Mouse (Mus musculus) embryonic facial prominence, embryonic 13.5 days (tissue): Measurements from ENCODE around the gene Sfxn1. TPM values are rescaled to one million over a fixed set of nuclear protein-coding genes. Genes with fewer than 3 reads are reported as not detected.
A peak's percentile ranks its signal among the peaks of the same experiment; 100 is the strongest.

Experiments
- ATAC-seq: fragments of 200-750 bp; cut with Nextera tagmentation; 2 replicates; pipeline ENCODE4 v1.8.0; 2017; ENCODE audit warnings: low read depth; ENCODE audit not compliant: insufficient number of reproducible peaks, insufficient read depth, low FRiP score, low TSS enrichment
- H3K27ac ChIP-seq: fragments of 300-500 bp; sonication (generic); 2 replicates; pipeline ENCODE4 v1.5.1; 2015; ENCODE audit warnings: moderate library complexity, mild to moderate bottlenecking, inconsistent platforms
- H3K27me3 ChIP-seq: fragments of 300-500 bp; sonication (generic); 2 replicates; pipeline ENCODE4 v1.6.1; 2015; ENCODE audit warnings: mild to moderate bottlenecking, inconsistent platforms
- H3K36me3 ChIP-seq: fragments of 300-500 bp; sonication (generic); 2 replicates; pipeline ENCODE4 v1.6.1; 2015; ENCODE audit warnings: mild to moderate bottlenecking, inconsistent platforms
- H3K4me1 ChIP-seq: fragments of 300-500 bp; sonication (generic); 2 replicates; pipeline ENCODE4 v1.6.1; 2015; ENCODE audit warnings: inconsistent platforms
- H3K4me2 ChIP-seq: fragments of 300-500 bp; sonication (generic); 2 replicates; pipeline ENCODE4 v1.6.1; 2015; ENCODE audit warnings: moderate library complexity, mild to moderate bottlenecking, inconsistent platforms
- H3K4me3 ChIP-seq: fragments of 300-500 bp; sonication (generic); 2 replicates; pipeline ENCODE4 v1.5.1; 2015; ENCODE audit warnings: mild to moderate bottlenecking, inconsistent platforms
- H3K9ac ChIP-seq: fragments of 300-500 bp; sonication (generic); 2 replicates; pipeline ENCODE4 v1.6.1; 2015; ENCODE audit warnings: mild to moderate bottlenecking, inconsistent platforms
- H3K9me3 ChIP-seq: fragments of 300-500 bp; sonication (generic); 2 replicates; pipeline ENCODE4 v1.6.1; 2016; ENCODE audit warnings: inconsistent platforms
- WGBS: fragments of 180-500 bp; shearing (Covaris S2); methylation state at CpG from one replicate; pipeline ENCODE4 v1.1.7; 2015; ENCODE audit warnings: mixed read lengths; 5-methylcytosine and 5-hydroxymethylcytosine counted together
- polyA plus RNA-seq: library from polyadenylated mRNA; unstranded; fragments of >200 nt; fragmentation: Nextera tagmentation; extraction: Ambion mirVana; gene quantifications from 2 replicates; pipeline ENCODE4 v1.2.1, GENCODE M21; 2015

Sfxn1 gene
- polyA plus RNA-seq, 1 experiment from 2014 or later = 61.6 TPM

DNA sequence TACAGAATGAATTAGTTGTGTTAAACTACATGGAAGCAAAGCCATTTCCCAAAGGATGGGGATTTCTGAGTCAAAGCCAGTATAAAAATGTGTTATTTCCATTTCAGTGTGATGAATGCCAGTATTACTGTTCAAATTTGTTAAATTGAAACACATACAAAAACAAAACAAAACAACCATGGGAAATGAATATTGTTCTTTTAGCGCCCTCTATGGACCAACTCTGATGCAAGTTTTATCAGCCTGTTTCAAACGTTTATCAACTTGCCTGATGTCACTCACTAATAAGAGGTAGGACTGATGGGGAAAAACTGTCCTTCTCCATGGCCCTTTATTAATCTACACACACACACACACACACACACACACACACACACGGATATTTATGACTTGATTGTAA is 8.4 kb upstream of the Sfxn1 start:
- H3K4me3 ChIP-seq = no peak overlapping the region
- H3K27ac ChIP-seq = no peak overlapping the region
- no peaks in the 10 kb centered on the region for H3K9me3 ChIP-seq
- 3% methylated on average over 3 of the region's 3 CpGs for WGBS
- H3K4me2 ChIP-seq = no peak overlapping the region
- no peak overlapping the region for H3K9ac ChIP-seq
- ATAC-seq = no peak
- no peaks in the 10 kb centered on the region for H3K4me1 ChIP-seq
- H3K27me3 ChIP-seq = peaks cover 7% of the 10 kb centered on the region; the same call in 1 of the 2 replicates
- no peaks in the 10 kb centered on the region for H3K36me3 ChIP-seq

DNA sequence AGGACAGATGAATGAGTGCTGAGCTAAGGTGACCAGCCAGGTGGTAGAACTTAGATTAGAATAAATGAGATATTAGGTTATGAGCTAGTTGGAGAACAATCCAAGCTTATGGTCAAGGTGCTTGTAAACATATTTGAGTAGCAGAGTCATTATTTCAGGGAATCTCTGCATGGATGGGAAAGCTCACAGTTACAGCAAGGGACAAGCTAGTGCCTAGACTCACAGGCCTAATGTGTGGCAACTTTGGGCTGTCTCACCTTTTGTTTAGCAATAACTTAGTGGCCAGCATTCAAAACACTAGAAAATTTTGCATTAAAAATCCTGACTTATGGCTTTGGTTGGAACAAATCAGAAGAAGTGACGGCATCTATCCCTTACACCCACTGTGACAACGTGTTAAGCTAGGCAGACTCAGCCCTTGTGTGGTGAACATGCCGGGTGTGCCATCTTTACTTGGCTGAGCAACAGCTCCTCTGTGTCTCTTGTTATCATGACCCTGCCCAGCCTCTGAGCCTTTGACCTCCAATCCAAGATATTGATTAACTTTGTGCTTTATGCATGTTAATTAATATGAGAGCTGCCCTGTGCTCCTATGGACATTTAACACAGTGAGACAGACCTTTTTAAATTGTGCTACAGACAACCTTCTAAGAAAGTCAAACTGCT is 5.5 kb upstream of the Sfxn1 start:
- Histone ChIP-seq H3K9ac (no peak overlapping the region), H3K9me3 (no peaks in the 10 kb centered on the region), H3K27me3 (no peaks in the 10 kb centered on the region), H3K36me3 (no peaks in the 10 kb centered on the region), H3K4me3 (no peak overlapping the region), H3K27ac (no peak overlapping the region), H3K4me2 (no peak overlapping the region), H3K4me1 (no peaks in the 10 kb centered on the region)
- ATAC-seq = no peak
- 84% methylated on average over 3 of the region's 3 CpGs for WGBS

DNA sequence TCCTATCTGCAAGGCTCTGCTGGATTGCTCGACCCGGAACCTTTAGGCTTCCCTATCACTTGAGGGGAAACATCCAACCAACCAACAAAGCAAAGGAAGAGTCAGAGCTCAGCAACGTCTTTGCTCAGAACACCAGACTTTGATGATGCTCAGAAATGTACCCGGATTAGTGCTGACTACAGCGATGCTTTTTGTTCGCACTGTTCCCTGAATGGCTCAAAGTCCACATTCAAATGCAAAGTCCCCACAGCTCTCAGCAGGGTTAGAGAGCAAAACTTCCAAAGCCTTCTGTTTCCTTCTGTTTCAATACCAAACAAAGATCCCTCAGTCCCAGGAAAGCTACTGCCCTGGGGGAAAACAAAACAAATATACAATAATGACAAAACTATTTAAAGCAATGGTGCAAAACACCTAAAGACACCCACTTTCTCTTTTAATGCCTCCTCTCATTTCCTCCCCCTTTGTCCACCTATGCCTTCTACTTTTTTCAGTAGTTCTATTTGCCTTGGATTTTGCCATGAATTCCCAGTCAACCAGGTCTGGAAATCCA is 4.0 kb upstream of the Sfxn1 start:
- Histone ChIP-seq H3K4me2 (no peak overlapping the region), H3K4me1 (peaks cover 5% of the 10 kb centered on the region; the same call in 1 of the 2 replicates), H3K27me3 (no peaks in the 10 kb centered on the region), H3K9me3 (no peaks in the 10 kb centered on the region), H3K36me3 (no peaks in the 10 kb centered on the region), H3K27ac (no peak overlapping the region), H3K9ac (no peak overlapping the region), H3K4me3 (no peak overlapping the region)
- 10% methylated on average over 6 of the region's 6 CpGs for WGBS
- ATAC-seq = no peak

DNA sequence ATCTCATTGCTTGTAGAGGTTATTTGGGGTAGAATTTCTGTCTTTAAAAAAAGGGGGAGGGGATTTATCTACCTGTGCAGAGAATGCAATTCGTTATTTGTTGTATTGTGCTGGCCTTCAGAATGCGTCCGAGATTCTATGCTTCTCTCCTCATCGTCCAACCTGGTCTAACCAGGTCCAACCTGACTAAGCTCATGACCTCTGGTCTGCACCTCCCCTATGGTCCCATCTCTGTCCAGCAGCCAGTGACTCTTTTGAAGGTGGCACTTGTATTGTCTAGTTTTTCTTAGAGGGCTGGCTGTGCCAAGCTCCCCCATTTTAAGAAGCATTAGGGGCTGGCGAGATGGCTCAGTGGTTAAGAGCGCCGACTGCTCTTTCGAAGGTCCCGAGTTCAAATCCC is 658 bp upstream of the Sfxn1 start:
- Histone ChIP-seq H3K36me3 (no peaks in the 10 kb centered on the region), H3K27me3 (no peaks in the 10 kb centered on the region), H3K4me3 (no peak overlapping the region), H3K4me1 (peaks cover 15% of the 10 kb centered on the region; the same call in 1 of the 2 replicates), H3K27ac (no peak overlapping the region), H3K9me3 (no peaks in the 10 kb centered on the region), H3K4me2 (no peak overlapping the region), H3K9ac (no peak overlapping the region)
- WGBS = 92% methylated on average over 9 of the region's 9 CpGs
- ATAC-seq = no peak

DNA sequence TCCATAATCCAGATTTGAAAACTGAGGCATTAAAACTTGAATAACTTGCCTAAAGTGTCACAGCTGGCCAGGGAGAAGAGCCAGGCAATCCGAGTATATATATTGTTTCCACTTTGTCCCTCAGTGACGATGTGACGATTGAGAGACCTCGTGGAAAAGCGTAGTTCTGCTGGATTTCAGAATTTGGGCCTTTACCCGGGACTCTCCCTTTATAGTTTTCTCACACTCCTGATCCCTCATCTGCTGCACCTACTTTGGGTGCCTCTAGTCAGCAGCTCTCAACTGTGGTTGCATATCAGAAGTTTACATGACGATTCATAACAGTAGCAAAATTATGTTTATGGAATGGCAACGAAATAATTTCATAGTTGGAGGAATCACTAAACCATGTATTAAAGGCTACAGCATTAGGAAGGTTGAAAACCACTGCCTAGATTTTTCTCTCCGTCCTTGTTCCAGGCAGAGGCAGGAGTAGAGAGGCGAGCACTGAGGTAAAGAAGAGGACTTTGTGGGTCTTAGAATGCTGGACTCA is 923 bp downstream of the Sfxn1 start:
- Histone ChIP-seq H3K9ac (peak overlapping the region; percentile 86), H3K4me2 (peak overlapping the region; percentile 77), H3K27me3 (no peaks in the 10 kb centered on the region), H3K4me1 (peaks cover 15% of the 10 kb centered on the region; the same call in 1 of the 2 replicates), H3K27ac (peak overlapping the region; percentile 57; the same call in 1 of the 2 replicates), H3K9me3 (no peaks in the 10 kb centered on the region), H3K36me3 (no peaks in the 10 kb centered on the region), H3K4me3 (peak overlapping the region; percentile 72)
- no peak for ATAC-seq
- 40% methylated on average over 10 of the region's 10 CpGs for WGBS

DNA sequence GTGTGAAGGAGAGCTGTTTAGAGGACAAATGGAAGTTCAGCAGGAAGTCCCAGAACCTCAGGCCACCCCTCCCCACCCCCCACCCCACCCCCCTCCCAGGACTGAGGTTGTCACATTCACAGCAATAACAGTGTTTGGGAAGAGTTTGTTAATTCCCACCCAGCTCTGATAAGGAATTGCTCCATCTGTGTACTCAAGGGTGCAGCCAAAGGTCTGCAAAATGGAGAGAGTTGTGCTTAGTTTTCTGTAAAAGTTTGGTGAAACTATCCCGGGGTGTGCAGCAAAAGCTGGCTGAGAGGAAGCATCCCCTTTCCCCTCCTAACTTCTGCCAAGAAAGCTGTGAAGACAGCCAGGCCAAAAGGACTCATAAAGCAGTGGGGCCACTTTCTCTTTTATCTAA is 1.4 kb downstream of the Sfxn1 start:
- H3K27me3 ChIP-seq = no peaks in the 10 kb centered on the region
- peaks cover 15% of the 10 kb centered on the region; the same call in 1 of the 2 replicates for H3K4me1 ChIP-seq
- H3K27ac ChIP-seq = no peak overlapping the region
- peak overlapping the region; percentile 72 for H3K4me3 ChIP-seq
- no peaks in the 10 kb centered on the region for H3K9me3 ChIP-seq
- ATAC-seq = no peak
- H3K4me2 ChIP-seq = peak overlapping the region; percentile 77
- H3K36me3 ChIP-seq = no peaks in the 10 kb centered on the region
- no peak overlapping the region for H3K9ac ChIP-seq
- WGBS = 39% methylated on average over 1 of the region's 1 CpGs

DNA sequence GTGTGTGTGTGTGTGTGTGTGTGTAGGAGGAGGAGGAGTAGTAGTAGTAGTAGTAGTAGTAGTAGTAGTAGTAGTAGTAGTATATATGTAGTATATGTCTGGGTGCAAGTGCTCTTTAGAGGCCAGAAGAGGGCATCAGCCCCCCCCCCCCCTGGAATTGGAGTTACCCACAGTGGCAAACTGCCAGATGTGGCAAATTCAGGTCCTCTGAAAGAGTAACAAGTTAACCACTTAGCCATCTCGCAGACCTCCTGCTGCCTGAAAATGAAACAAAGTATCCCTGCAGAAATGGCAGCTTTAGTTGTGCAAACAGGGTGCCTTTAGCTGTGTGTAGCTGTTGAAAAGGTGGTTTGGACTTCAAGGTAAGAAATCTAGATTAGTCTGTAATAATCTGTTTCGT is 1.8 kb downstream of the Sfxn1 start:
- Histone ChIP-seq H3K27ac (no peak overlapping the region), H3K4me2 (peak overlapping the region; percentile 77)

DNA sequence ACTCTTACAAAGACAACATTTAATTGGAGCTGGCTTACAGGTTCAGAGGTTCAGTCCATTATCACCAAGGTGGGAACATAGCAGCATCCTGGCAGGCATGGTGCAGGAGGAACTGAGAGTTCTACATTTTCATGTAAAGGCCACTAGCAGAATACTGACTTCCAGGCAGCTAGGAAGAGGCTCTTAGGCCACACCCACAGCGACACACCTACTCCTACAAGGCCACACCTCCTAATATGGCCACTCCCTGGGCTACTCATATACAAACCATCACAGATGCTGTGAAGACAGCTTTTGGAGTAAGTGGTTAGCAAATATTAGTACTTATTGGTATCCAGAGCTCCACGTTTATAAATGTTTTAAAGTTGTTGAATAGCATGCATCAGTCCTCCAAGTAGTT is 3.7 kb downstream of the Sfxn1 start:
- 84% methylated on average over 2 of the region's 2 CpGs for WGBS
- no peaks in the 10 kb centered on the region for H3K36me3 ChIP-seq
- H3K9ac ChIP-seq = no peak overlapping the region

More for the DNA sequence above, 1.8 kb downstream of the Sfxn1 start:
- H3K4me1 ChIP-seq = peaks cover 16% of the 10 kb centered on the region; the same call in 1 of the 2 replicates
- H3K4me3 ChIP-seq = no peak overlapping the region
- H3K27me3 ChIP-seq = no peaks in the 10 kb centered on the region
- H3K9me3 ChIP-seq = no peaks in the 10 kb centered on the region
- 58% methylated on average over 2 of the region's 2 CpGs for WGBS
- H3K36me3 ChIP-seq = no peaks in the 10 kb centered on the region
- no peak for ATAC-seq
- no peak overlapping the region for H3K9ac ChIP-seq

DNA sequence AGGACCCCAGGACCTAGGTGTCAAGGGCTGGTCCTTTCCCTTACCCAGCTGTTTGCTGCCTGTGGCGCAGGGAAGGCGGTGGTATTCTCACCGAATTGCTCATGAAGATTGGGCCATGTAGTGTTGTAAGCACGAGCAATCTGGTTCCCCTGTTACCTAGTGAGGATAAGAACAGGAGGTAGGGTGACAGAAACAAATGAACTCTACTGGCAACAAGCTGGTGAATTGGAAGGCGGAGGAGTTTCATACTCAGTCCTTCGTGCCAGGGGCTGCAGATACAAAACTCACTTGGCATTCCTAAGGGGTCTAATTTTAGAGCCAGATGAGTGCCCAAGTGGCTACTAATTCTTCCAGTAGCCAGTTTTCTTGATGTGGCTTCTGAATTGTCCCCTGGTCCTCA is 4.4 kb downstream of the Sfxn1 start:
- Histone ChIP-seq H3K4me2 (no peak overlapping the region), H3K27me3 (no peaks in the 10 kb centered on the region), H3K9me3 (no peaks in the 10 kb centered on the region), H3K9ac (no peak overlapping the region), H3K4me1 (peaks cover 34% of the 10 kb centered on the region), H3K36me3 (no peaks in the 10 kb centered on the region), H3K4me3 (no peak overlapping the region), H3K27ac (no peak overlapping the region)
- ATAC-seq = no peak
- WGBS = 95% methylated on average over 6 of the region's 6 CpGs

More for the DNA sequence above, 3.7 kb downstream of the Sfxn1 start:
- Histone ChIP-seq H3K4me2 (no peak overlapping the region), H3K27ac (no peak overlapping the region), H3K4me3 (no peak overlapping the region), H3K4me1 (peaks cover 32% of the 10 kb centered on the region), H3K27me3 (no peaks in the 10 kb centered on the region), H3K9me3 (no peaks in the 10 kb centered on the region)
- ATAC-seq = no peak

DNA sequence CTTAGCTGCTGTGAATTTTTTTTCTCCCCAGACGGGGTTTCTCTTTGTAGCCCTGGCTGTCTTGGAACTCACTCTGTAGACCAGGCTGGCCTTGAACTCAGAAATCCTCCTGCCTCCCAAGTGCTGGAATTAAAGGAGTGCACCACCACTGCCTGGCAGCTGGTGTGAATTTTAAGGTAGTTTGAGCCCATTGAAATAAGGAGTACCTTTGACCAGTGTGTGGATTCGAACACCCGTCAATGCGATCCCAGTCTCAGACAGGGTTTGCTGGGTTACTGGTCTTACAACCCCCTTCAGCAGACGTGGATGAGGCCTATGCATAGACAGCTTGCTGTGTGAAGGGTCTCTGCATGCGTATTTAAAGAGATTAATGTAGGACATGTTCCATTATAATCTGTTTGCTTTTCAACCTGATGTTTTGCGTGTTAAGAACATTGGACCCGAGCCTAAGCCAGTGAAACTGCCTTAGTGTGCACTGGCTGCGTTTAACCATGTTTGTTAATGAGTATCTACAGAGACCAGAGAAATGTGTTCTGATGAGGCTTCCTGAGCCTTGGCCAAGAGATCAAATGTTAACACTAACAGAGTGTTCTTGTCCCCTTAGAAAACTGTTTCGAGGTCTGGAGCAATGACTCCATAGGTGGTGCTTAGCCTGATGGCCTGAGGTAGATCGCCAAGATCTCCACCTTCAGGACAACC is 5.2 kb downstream of the Sfxn1 start:
- no peak overlapping the region for H3K27ac ChIP-seq
- no peaks in the 10 kb centered on the region for H3K9me3 ChIP-seq
- no peak overlapping the region for H3K4me2 ChIP-seq
- no peaks in the 10 kb centered on the region for H3K27me3 ChIP-seq
- 91% methylated on average over 11 of the region's 11 CpGs for WGBS
- H3K4me3 ChIP-seq = no peak overlapping the region
- no peak for ATAC-seq
- no peaks in the 10 kb centered on the region for H3K36me3 ChIP-seq
- H3K9ac ChIP-seq = no peak overlapping the region
- peaks cover 34% of the 10 kb centered on the region for H3K4me1 ChIP-seq

DNA sequence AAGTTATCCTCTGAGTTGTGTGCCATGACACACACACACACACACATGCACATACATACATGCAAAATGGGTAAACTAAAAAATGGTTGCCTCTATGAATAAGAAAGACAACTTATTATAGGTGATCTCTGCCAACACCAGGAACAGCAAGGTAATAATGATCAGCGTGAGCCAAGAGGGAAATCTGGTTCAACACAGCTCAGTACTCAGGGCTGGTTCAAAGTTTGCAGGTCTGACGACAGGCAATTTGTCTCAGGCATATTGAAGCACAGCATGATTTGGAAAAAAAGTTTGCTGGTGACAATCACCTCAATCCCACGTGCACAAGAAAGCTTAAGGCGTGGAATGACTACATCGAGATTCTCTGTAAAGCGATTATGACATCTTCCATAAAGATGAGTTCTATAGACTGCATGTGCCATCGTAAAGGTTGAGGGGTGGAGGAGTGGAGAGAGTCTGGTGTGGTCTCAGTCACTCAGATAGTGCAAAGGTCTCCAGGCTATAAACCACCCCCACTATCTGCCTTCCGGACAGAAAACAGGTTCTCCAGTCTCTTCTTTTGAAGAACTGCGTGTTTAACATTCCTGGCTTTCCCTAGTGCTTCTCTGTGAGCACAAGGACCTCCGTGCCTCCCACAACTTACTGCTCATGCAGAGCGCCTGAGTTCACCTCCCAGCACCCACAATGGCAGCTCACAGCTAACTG is 6.0 kb downstream of the Sfxn1 start:
- no peaks in the 10 kb centered on the region for H3K9me3 ChIP-seq
- 75% methylated on average over 11 of the region's 11 CpGs for WGBS
- no peaks in the 10 kb centered on the region for H3K27me3 ChIP-seq

More for the DNA sequence above, 6.0 kb downstream of the Sfxn1 start:
- peaks cover 30% of the 10 kb centered on the region for H3K4me1 ChIP-seq
- ATAC-seq = no peak
- H3K4me3 ChIP-seq = no peak overlapping the region
- no peak overlapping the region for H3K4me2 ChIP-seq
- no peak overlapping the region for H3K9ac ChIP-seq
- H3K36me3 ChIP-seq = no peaks in the 10 kb centered on the region
- H3K27ac ChIP-seq = no peak overlapping the region
